Mouse (Mus musculus) fat pad, adult 2 months (tissue): ENCODE results near the gene Prl8a9.

ENCODE experiments used
- DNase-seq: peaks from one replicate; pipeline ENCODE4 v3.0.0-alpha.2; 2011; ENCODE audit warnings: low read depth, low spot score; ENCODE audit errors: extremely low read depth

Prl8a9 gene

DNA sequence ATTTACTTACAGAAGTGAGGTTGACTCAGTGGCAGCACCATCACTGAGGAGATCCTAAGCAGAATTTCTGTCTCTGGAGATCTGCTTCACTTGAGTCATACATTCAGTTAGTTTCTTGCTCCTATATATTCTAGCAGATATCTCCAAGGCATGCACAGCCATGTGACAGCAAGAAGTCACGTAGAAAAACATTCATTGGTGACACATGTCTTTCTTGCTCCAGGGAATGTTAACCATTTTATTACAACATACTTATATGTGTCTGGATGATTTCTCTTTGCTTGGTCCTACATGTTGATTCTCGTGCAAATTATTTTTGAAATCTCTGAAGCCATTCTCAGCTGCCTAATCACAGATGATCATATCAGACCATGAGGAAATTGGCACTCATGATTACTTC lies at the start of gene Prl8a9:
Gene Prl8a9, minus strand, starts transcription at position 101 of the 400 bp plus-strand sequence.
- DNase-seq = no peak

GRCm38 (mm10) chr13:27610482-27610881 lies 46.1 kb upstream of the Prl8a9 start, which contains the start of gene Prl7b1:
Gene Prl7b1, minus strand, starts transcription at chr13:27610582.
- DNase-seq = no peak

GRCm38 (mm10) chr13:27582071-27582470 lies 17.7 kb upstream of the Prl8a9 start, which contains the start of gene Prl8a1:
Gene Prl8a1, minus strand, starts transcription at chr13:27582171.
- no peak for DNase-seq

GRCm38 (mm10) chr13:27553336-27553735 lies 11.1 kb downstream of the Prl8a9 start:
- no peak for DNase-seq

DNA sequence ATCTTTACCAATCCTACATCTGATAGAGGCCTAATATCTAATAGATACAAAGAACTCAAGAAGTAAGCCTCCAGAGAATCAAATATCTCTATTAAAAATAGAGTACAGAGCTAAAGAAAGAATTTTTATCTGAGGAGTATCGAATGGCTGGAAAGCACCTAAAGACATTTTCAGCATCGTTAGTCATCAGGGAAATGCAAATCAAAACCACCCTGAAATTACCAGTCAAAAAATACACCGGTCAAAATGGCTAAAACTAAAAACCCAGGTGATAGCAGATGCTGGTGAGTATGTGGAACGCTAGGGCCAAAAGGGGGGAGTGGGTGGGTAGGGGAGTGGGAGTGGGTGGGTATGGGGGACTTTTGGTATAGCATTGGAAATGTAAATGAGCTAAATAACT lies 41.2 kb downstream of the Prl8a9 start:
- DNase-seq = no peak

DNA sequence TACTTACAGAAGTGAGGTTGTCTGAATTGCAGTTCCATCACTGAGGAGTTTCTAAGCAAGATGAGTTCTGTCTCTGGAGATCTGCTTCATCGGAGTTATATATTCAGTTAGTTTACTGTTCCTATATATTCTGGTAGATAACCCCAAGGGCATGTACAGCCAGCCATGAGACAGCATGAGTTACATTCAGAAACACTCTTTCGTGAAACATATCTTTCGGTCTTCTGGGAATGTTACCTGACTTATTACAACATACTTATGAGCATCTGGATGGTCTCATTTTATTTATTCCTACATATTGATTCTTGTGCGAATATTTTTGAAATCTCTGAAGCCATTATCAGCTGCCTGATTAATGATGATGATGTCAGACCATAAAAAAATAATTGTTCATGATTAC lies 51.3 kb downstream of the Prl8a9 start, which contains the start of gene Prl8a8:
Gene Prl8a8, minus strand, starts transcription at position 101 of the 400 bp plus-strand sequence.
- no peak for DNase-seq
